ENCODE assay signal across 13 mouse cellular contexts in genomic region chr17:80051682-80052081, GRCm38 (mm10).
"Had no signal": no experiment of that assay in that cellular context is flagged by ENCODE, and none has a peak within 500 bp of the region (broad histone marks: within the 10 kb centered on the region; RNA-seq: fewer than 3 reads in every experiment).

No protein-coding gene starts in this region.

- H3K27me3 ChIP-seq: limb, embryonic 15.5 days; midbrain, embryonic 12.5 days had no signal

- ATAC-seq: midbrain, embryonic 16.5 days had no signal

- H3K9ac ChIP-seq: limb, embryonic 15.5 days; midbrain, embryonic 12.5 days had no signal

- H3K4me3 ChIP-seq: limb, embryonic 15.5 days; midbrain, embryonic 12.5 days had no signal

- H3K4me2 ChIP-seq: limb, embryonic 15.5 days; midbrain, embryonic 12.5 days had no signal

- H3K4me1 ChIP-seq: midbrain, embryonic 12.5 days had no signal

- H3K9me3 ChIP-seq: limb, embryonic 15.5 days; midbrain, embryonic 12.5 days had no signal

- DNase-seq: kidney, adult 18-20 months; kidney, postnatal 10 days; kidney, postnatal 4 days; layer of hippocampus, postnatal 36 days; lung, adult 18-20 months; right cerebral cortex, adult 18-20 months; right cerebral cortex, postnatal 25 days; spleen, adult 18-20 months; thymus, adult 2 months; thymus, postnatal 25 days had no signal

- H3K27ac ChIP-seq: limb, embryonic 15.5 days; midbrain, embryonic 12.5 days had no signal
